Mouse (Mus musculus) adrenal gland, postnatal 36 days (tissue): ENCODE measurements around the gene Ncapd2. TPM values are rescaled to one million over a fixed set of nuclear protein-coding genes. Genes with fewer than 3 reads are reported as not detected.

Experiments
- microRNA-seq: library from miRNA; unstranded; fragments of <30 nt; microRNA quantifications from one replicate; pipeline ENCODE4 v1.2.0, GENCODE M21; 2021
- total RNA-seq, 2 experiments: library from RNA; stranded (reverse); gene quantifications; 2 replicates each; pipeline ENCODE4 v1.2.3; 2021

Gene Ncapd2
- total RNA-seq, 2 experiments from 2014 or later = 18.5 to 25.6 TPM

Small RNA genes lying within 50 kb of the gene (microRNA-seq; reads per million reads assigned to microRNA genes)
- 1.7 reads per million for gene Mir3098
- not detected for gene Mir8113

Other genes with a start within 250 kb of the Ncapd2 start
- 100 to 1,000 TPM; 121 to 176 TPM for gene Cops7a, start 226.2 kb downstream of the Ncapd2 start, total RNA-seq
- gene Pianp, start 195.0 kb downstream of the Ncapd2 start, total RNA-seq = 1 to 10 TPM; 2.1 to 3.4 TPM
- gene Zfp384, start 182.6 kb downstream of the Ncapd2 start, total RNA-seq = 10 to 100 TPM; 41.3 to 53.8 TPM
- 10 to 100 TPM; 54.4 to 79.5 TPM for gene Ing4, start 151.9 kb downstream of the Ncapd2 start, total RNA-seq
- gene Acrbp, start 142.0 kb downstream of the Ncapd2 start, total RNA-seq = 1 to 10 TPM; 6.9 to 7.1 TPM
- gene Lpar5, start 123.8 kb downstream of the Ncapd2 start, total RNA-seq = under 1 TPM; 0.40 to 0.60 TPM
- gene Chd4, start 95.7 kb downstream of the Ncapd2 start, total RNA-seq = 100 to 1,000 TPM; 166 to 201 TPM
- gene Nop2, start 59.8 kb downstream of the Ncapd2 start, total RNA-seq = 10 to 100 TPM; 39.5 to 64.3 TPM
- gene Iffo1, start 46.5 kb downstream of the Ncapd2 start, total RNA-seq = 10 to 100 TPM; 18.4 to 21.8 TPM
- gene Gapdh, start 25.2 kb downstream of the Ncapd2 start, total RNA-seq = 1,000 to 10,000 TPM; 2,066 to 3,178 TPM
- gene Mrpl51, start 100 bp upstream of the Ncapd2 start, total RNA-seq = 100 to 1,000 TPM; 176 to 205 TPM
- gene Vamp1, start 23.9 kb upstream of the Ncapd2 start, total RNA-seq = 10 to 100 TPM; 34.4 to 40.2 TPM
- 10 to 100 TPM in 1 of 2 experiments, 1 to 10 TPM in 1; 9.3 to 11.5 TPM for gene Tapbpl, start 40.2 kb upstream of the Ncapd2 start, total RNA-seq
- gene Cd27, start 45.3 kb upstream of the Ncapd2 start, total RNA-seq = under 1 TPM; 0.40 to 0.63 TPM
- not detected for gene Tuba3a, start 94.3 kb upstream of the Ncapd2 start, total RNA-seq
- gene Ltbr, start 122.2 kb upstream of the Ncapd2 start, total RNA-seq = 10 to 100 TPM; 76.7 to 87.4 TPM
- 1 to 10 TPM; 1.1 to 1.5 TPM for gene Scnn1a, start 129.0 kb upstream of the Ncapd2 start, total RNA-seq
- 100 to 1,000 TPM; 242 to 262 TPM for gene Tnfrsf1a, start 157.7 kb upstream of the Ncapd2 start, total RNA-seq
- gene Plekhg6, start 189.1 kb upstream of the Ncapd2 start, total RNA-seq = under 1 TPM in 1 of 2 experiments, not detected in 1; 0.36 TPM